Mouse (Mus musculus) stomach, embryonic 14.5 days (tissue): ENCODE results near the gene Wdr34. TPM values are rescaled to one million over a fixed set of nuclear protein-coding genes. Genes with fewer than 3 reads are reported as not detected.

Source experiments
- ATAC-seq: fragments of 200-750 bp; cut with Nextera tagmentation; 2 replicates; pipeline ENCODE4 v1.8.0; 2017; ENCODE audit warnings: low read depth, moderate TSS enrichment; ENCODE audit not compliant: insufficient number of reproducible peaks, insufficient read depth, low FRiP score
- H3K27ac ChIP-seq: fragments of 300-500 bp; sonication (generic); 2 replicates; pipeline ENCODE4 v1.5.1; 2014; ENCODE audit warnings: mild to moderate bottlenecking, low read length, moderate library complexity, mixed read lengths
- H3K27me3 ChIP-seq: fragments of 300-500 bp; sonication (generic); 2 replicates; pipeline ENCODE4 v1.6.1; 2014; ENCODE audit warnings: low read length, control low read depth, mixed read lengths; ENCODE audit not compliant: control insufficient read depth, insufficient read depth
- H3K36me3 ChIP-seq: fragments of 300-500 bp; sonication (generic); 2 replicates; pipeline ENCODE4 v1.6.1; 2014; ENCODE audit warnings: mild to moderate bottlenecking, control low read depth, low read length, moderate library complexity, mixed read lengths; ENCODE audit not compliant: control insufficient read depth, insufficient read depth
- H3K4me1 ChIP-seq: fragments of 300-500 bp; sonication (generic); 2 replicates; pipeline ENCODE4 v1.6.1; 2014; ENCODE audit warnings: low read length, control low read depth, mixed read lengths; ENCODE audit not compliant: control insufficient read depth, insufficient read depth
- H3K4me2 ChIP-seq: fragments of 300-500 bp; sonication (generic); replicated peaks from 2 replicates; pipeline ENCODE4 v1.6.1; 2014; ENCODE audit warnings: low read depth, low read length, control low read depth
- H3K4me3 ChIP-seq: fragments of 300-500 bp; sonication (generic); 2 replicates; pipeline ENCODE4 v1.5.1; 2014; ENCODE audit warnings: low read depth, low read length, control low read depth
- H3K9ac ChIP-seq: fragments of 300-500 bp; sonication (generic); replicated peaks from 2 replicates; pipeline ENCODE4 v1.6.1; 2014; ENCODE audit warnings: low read depth, mild to moderate bottlenecking, control low read depth, low read length, moderate library complexity, mixed read lengths
- H3K9me3 ChIP-seq: fragments of 300-500 bp; sonication (generic); 2 replicates; pipeline ENCODE4 v1.6.1; 2016; ENCODE audit warnings: low read depth, low read length, control low read depth; ENCODE audit not compliant: control insufficient read depth
- WGBS: fragments of 180-500 bp; shearing (Covaris S2); extraction: QIAGEN DNeasy Blood & Tissue Kit; methylation state at CpG from one replicate; pipeline ENCODE4 v1.1.7; 2014; 5-methylcytosine and 5-hydroxymethylcytosine counted together
- microRNA-seq: library from miRNA; unstranded; fragments of <30 nt; microRNA quantifications from one replicate; pipeline ENCODE4, GENCODE M21; 2016
- polyA plus RNA-seq: library from polyadenylated mRNA; unstranded; fragments of >200 nt; fragmentation: Nextera tagmentation; extraction: Ambion mirVana; gene quantifications from 2 replicates; pipeline ENCODE4 v1.2.1, GENCODE M21; 2014

Wdr34 gene
- polyA plus RNA-seq, 1 experiment from 2014 or later, result 32.7 TPM

GRCm38 (mm10) chr2:29991962-29992361 lies 56.7 kb downstream of the Wdr34 start:
- Histone ChIP-seq H3K4me1 (no peaks in the 10 kb centered on the region), H3K36me3 (peaks cover 97% of the 10 kb centered on the region), H3K27me3 (no peaks in the 10 kb centered on the region), H3K9ac (no peak overlapping the region), H3K4me2 (no peak overlapping the region), H3K27ac (no peak overlapping the region), H3K9me3 (no peaks in the 10 kb centered on the region), H3K4me3 (no peak overlapping the region)
- ATAC-seq, result no peak
- WGBS, result 48% methylated on average over 2 of the region's 2 CpGs

Small RNA genes within 50 kb of the gene (microRNA-seq; reads per million reads assigned to microRNA genes)
- gene Mir6997, result not detected

Other genes starting within 250 kb of the Wdr34 start
- 12.2 TPM in 2 replicates for gene Slc27a4, start 246.2 kb downstream of the Wdr34 start, polyA plus RNA-seq
- gene Urm1, start 228.8 kb downstream of the Wdr34 start, polyA plus RNA-seq, result 20.8 and 24.6 TPM in 2 replicates
- 23.6 and 28.1 TPM in 2 replicates for gene Cercam, start 179.7 kb downstream of the Wdr34 start, polyA plus RNA-seq
- gene Odf2, start 159.7 kb downstream of the Wdr34 start, polyA plus RNA-seq, result 64.3 and 67.2 TPM in 2 replicates
- 57.7 and 59.4 TPM in 2 replicates for gene Gle1, start 113.5 kb downstream of the Wdr34 start, polyA plus RNA-seq
- gene Sptan1, start 83.3 kb downstream of the Wdr34 start, polyA plus RNA-seq, result 136 and 139 TPM in 2 replicates
- 454 and 480 TPM in 2 replicates for gene Set, start 8.5 kb upstream of the Wdr34 start, polyA plus RNA-seq
- gene Pkn3, start 28.8 kb upstream of the Wdr34 start, polyA plus RNA-seq, result 6.3 and 6.9 TPM in 2 replicates
- gene Zdhhc12, start 44.8 kb upstream of the Wdr34 start, polyA plus RNA-seq, result 44.1 and 45.2 TPM in 2 replicates
- gene Zer1, start 75.7 kb upstream of the Wdr34 start, polyA plus RNA-seq, result 11.3 and 13.6 TPM in 2 replicates
- gene Tbc1d13, start 84.9 kb upstream of the Wdr34 start, polyA plus RNA-seq, result 12.0 and 12.4 TPM in 2 replicates
- 21.9 and 24.8 TPM in 2 replicates for gene Endog, start 122.6 kb upstream of the Wdr34 start, polyA plus RNA-seq
- 63.6 and 64.6 TPM in 2 replicates for gene Spout1, start 129.6 kb upstream of the Wdr34 start, polyA plus RNA-seq
- gene Kyat1, start 157.0 kb upstream of the Wdr34 start, polyA plus RNA-seq, result 13.9 and 15.7 TPM in 2 replicates
- 50.0 and 51.9 TPM in 2 replicates for gene Lrrc8a, start 188.8 kb upstream of the Wdr34 start, polyA plus RNA-seq
- gene Gm28035, start 191.7 kb upstream of the Wdr34 start, polyA plus RNA-seq, result 0.13 and 0.25 TPM in 2 replicates
- gene Phyhd1, start 217.3 kb upstream of the Wdr34 start, polyA plus RNA-seq, result 16.2 and 17.6 TPM in 2 replicates
- not detected in 2 replicates for gene Gm28038, start 232.2 kb upstream of the Wdr34 start, polyA plus RNA-seq
- gene Dolk, start 237.5 kb upstream of the Wdr34 start, polyA plus RNA-seq, result 30.6 and 32.0 TPM in 2 replicates
- 43.1 and 45.4 TPM in 2 replicates for gene Nup188, start 237.5 kb upstream of the Wdr34 start, polyA plus RNA-seq